Mouse (Mus musculus) midbrain, embryonic 16.5 days (tissue): ENCODE measurements around the gene Brinp1. TPM values are rescaled to one million over a fixed set of nuclear protein-coding genes. Genes with fewer than 3 reads are reported as not detected.

Source experiments
- ATAC-seq: fragments of 200-750 bp; cut with Nextera tagmentation; 2 replicates; pipeline ENCODE4 v1.8.0; 2017; ENCODE audit warnings: moderate TSS enrichment
- H3K27ac ChIP-seq: fragments of 300-500 bp; sonication (generic); 2 replicates; pipeline ENCODE4 v1.5.1; 2014; ENCODE audit warnings: mild to moderate bottlenecking, low read length, mixed read lengths
- H3K27me3 ChIP-seq: fragments of 300-500 bp; sonication (generic); 2 replicates; pipeline ENCODE4 v1.6.1; 2014; ENCODE audit warnings: low read depth, low read length, mixed read lengths; ENCODE audit not compliant: control insufficient read depth, insufficient read depth
- H3K36me3 ChIP-seq: fragments of 300-500 bp; sonication (generic); 2 replicates; pipeline ENCODE4 v1.6.1; 2014; ENCODE audit warnings: mild to moderate bottlenecking, low read length, moderate library complexity, mixed read lengths; ENCODE audit not compliant: control insufficient read depth, insufficient read depth
- H3K4me1 ChIP-seq: fragments of 300-500 bp; sonication (generic); 2 replicates; pipeline ENCODE4 v1.6.1; 2014; ENCODE audit warnings: mild to moderate bottlenecking, low read length, mixed read lengths; ENCODE audit not compliant: control insufficient read depth, insufficient read depth
- H3K4me2 ChIP-seq: fragments of 300-500 bp; sonication (generic); 2 replicates; pipeline ENCODE4 v1.6.1; 2014; ENCODE audit warnings: mild to moderate bottlenecking, low read length, mixed read lengths
- H3K4me3 ChIP-seq: fragments of 300-500 bp; sonication (generic); 2 replicates; pipeline ENCODE4 v1.5.1; 2014; ENCODE audit warnings: low read depth, mild to moderate bottlenecking, low read length, moderate library complexity, mixed read lengths
- H3K9ac ChIP-seq: fragments of 300-500 bp; sonication (generic); 2 replicates; pipeline ENCODE4 v1.6.1; 2014; ENCODE audit warnings: low read depth, low read length, mixed read lengths
- H3K9me3 ChIP-seq: fragments of 300-500 bp; sonication (generic); replicated peaks from 2 replicates; pipeline ENCODE4 v1.6.1; 2014; ENCODE audit warnings: mild to moderate bottlenecking, low read length, mixed read lengths; ENCODE audit not compliant: control insufficient read depth, poor library complexity, severe bottlenecking
- WGBS: fragments of 180-500 bp; shearing (Covaris S2); extraction: QIAGEN DNeasy Blood & Tissue Kit; methylation state at CpG from one replicate; pipeline ENCODE4 v1.1.7; 2014; 5-methylcytosine and 5-hydroxymethylcytosine counted together
- polyA plus RNA-seq: library from polyadenylated mRNA; unstranded; fragments of >200 nt; fragmentation: Nextera tagmentation; extraction: Ambion mirVana; gene quantifications from 2 replicates; pipeline ENCODE4 v1.2.1, GENCODE M21; 2015

Gene Brinp1
- polyA plus RNA-seq, 1 experiment from 2014 or later, result 66.6 TPM

DNA sequence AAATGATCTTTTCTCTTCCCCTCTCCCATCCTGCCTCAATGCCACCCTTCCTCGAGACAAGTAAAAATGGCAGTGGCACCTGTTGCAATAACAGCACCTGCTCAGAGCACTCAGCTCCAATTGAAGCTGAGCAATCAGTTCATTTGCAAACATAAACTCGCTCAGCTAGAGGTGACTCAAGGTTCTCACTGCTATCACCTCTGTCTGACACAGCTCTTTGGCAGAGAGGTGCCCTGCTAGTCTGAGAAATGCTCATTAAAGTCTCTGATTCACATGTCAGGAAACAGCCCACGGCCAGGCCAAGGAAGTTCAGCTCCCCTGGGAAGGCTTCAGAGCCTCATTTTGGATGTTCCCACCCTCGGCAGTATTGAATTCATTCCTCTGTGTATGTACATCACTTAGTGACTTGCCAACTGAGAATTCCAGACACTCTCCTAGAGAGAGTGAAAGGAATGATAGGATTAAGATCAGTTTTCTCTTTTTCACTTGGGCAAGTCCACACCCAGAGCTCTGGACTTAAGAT is 165.7 kb downstream of the Brinp1 start:
- H3K4me3 ChIP-seq, result no peak overlapping the region
- no peak overlapping the region for H3K27ac ChIP-seq
- 64% methylated on average over 4 of the region's 4 CpGs for WGBS
- H3K4me1 ChIP-seq, result no peaks in the 10 kb centered on the region
- no peaks in the 10 kb centered on the region for H3K9me3 ChIP-seq
- no peak overlapping the region for H3K9ac ChIP-seq
- H3K4me2 ChIP-seq, result no peak overlapping the region
- H3K27me3 ChIP-seq, result no peaks in the 10 kb centered on the region
- no peak; the same call in 1 of the 2 replicates for ATAC-seq
- H3K36me3 ChIP-seq, result peaks cover 2% of the 10 kb centered on the region; the same call in 1 of the 2 replicates

GRCm38 (mm10) chr4:68787642-68788041 is 166.6 kb downstream of the Brinp1 start:
- H3K4me3 ChIP-seq, result no peak overlapping the region
- 75% methylated on average over 2 of the region's 2 CpGs for WGBS
- H3K4me1 ChIP-seq, result no peaks in the 10 kb centered on the region
- H3K9ac ChIP-seq, result no peak overlapping the region
- no peak overlapping the region for H3K4me2 ChIP-seq
- peaks cover 1% of the 10 kb centered on the region; the same call in 1 of the 2 replicates for H3K36me3 ChIP-seq
- no peak overlapping the region for H3K27ac ChIP-seq
- H3K9me3 ChIP-seq, result no peaks in the 10 kb centered on the region
- H3K27me3 ChIP-seq, result no peaks in the 10 kb centered on the region
- no peak for ATAC-seq

DNA sequence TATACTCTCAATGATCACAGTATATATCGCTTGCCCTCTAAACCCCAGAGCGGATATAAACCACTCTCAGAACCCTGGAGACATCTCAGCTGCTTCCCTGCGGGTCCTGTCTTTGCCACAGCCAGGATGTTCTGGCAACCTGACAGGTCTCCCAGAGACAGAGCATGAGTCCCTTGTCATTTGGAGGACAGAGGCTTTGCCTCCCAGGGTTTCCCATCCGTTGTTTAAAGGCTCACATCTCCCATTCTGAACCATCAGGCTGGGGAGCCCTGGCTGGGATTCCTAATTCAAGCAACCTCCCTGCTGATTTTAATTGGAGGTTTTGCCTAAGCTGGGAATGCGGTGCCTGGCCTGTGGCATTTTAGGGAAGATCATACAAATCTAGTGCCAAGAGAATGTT is 185.9 kb downstream of the Brinp1 start:
- Histone ChIP-seq H3K4me3 (no peak overlapping the region), H3K4me2 (no peak overlapping the region), H3K27me3 (no peaks in the 10 kb centered on the region), H3K36me3 (no peaks in the 10 kb centered on the region), H3K9ac (no peak overlapping the region), H3K9me3 (no peaks in the 10 kb centered on the region), H3K4me1 (peaks cover 17% of the 10 kb centered on the region), H3K27ac (0 out of 2 replicates have a peak overlapping the region, but pooled peaks have one; percentile 18)
- 32% methylated on average over 5 of the region's 5 CpGs for WGBS
- ATAC-seq, result no peak

GRCm38 (mm10) chr4:68767393-68767792 is 186.8 kb downstream of the Brinp1 start:
- H3K36me3 ChIP-seq, result peaks cover 4% of the 10 kb centered on the region; the same call in 1 of the 2 replicates
- H3K27me3 ChIP-seq, result no peaks in the 10 kb centered on the region
- peak overlapping the region; percentile 26 for H3K27ac ChIP-seq
- 30% methylated on average over 5 of the region's 5 CpGs for WGBS
- no peaks in the 10 kb centered on the region for H3K9me3 ChIP-seq
- ATAC-seq, result peak; percentile 50; the same call in 1 of the 2 replicates
- H3K4me2 ChIP-seq, result no peak overlapping the region
- H3K9ac ChIP-seq, result no peak overlapping the region
- H3K4me3 ChIP-seq, result no peak overlapping the region
- peaks cover 17% of the 10 kb centered on the region for H3K4me1 ChIP-seq

- no peaks in the 10 kb centered on the region for H3K9me3 ChIP-seq
- H3K27me3 ChIP-seq, result no peaks in the 10 kb centered on the region
- peak overlapping the region; percentile 23; the same call in 1 of the 2 replicates for H3K27ac ChIP-seq
- ATAC-seq, result peak; percentile 78
- peaks cover 17% of the 10 kb centered on the region for H3K4me1 ChIP-seq
- no peak overlapping the region for H3K4me3 ChIP-seq
- 45% methylated on average over 12 of the region's 12 CpGs for WGBS
- H3K4me2 ChIP-seq, result no peak overlapping the region
- H3K36me3 ChIP-seq, result peaks cover 6% of the 10 kb centered on the region; the same call in 1 of the 2 replicates
- no peak overlapping the region for H3K9ac ChIP-seq
Measured at GRCm38 (mm10) chr4:68765772-68766573, 188.2 kb downstream of the Brinp1 start.

GRCm38 (mm10) chr4:68764937-68765336 is 189.3 kb downstream of the Brinp1 start:
- no peak for ATAC-seq
- Histone ChIP-seq H3K4me1 (peaks cover 15% of the 10 kb centered on the region), H3K36me3 (peaks cover 11% of the 10 kb centered on the region; the same call in 1 of the 2 replicates), H3K27me3 (no peaks in the 10 kb centered on the region), H3K4me3 (no peak overlapping the region), H3K9me3 (no peaks in the 10 kb centered on the region), H3K27ac (no peak overlapping the region), H3K4me2 (no peak overlapping the region), H3K9ac (no peak overlapping the region)
- WGBS, result 83% methylated on average over 2 of the region's 2 CpGs

GRCm38 (mm10) chr4:68720983-68721382 is 233.2 kb downstream of the Brinp1 start:
- no peak for ATAC-seq
- Histone ChIP-seq H3K9ac (no peak overlapping the region), H3K4me1 (no peaks in the 10 kb centered on the region), H3K36me3 (no peaks in the 10 kb centered on the region), H3K4me3 (no peak overlapping the region), H3K9me3 (no peaks in the 10 kb centered on the region), H3K4me2 (no peak overlapping the region), H3K27ac (no peak overlapping the region), H3K27me3 (no peaks in the 10 kb centered on the region)
- 26% methylated on average over 1 of the region's 1 CpGs for whole genome bisulfite sequencing
